Mouse (Mus musculus) embryonic fibroblast, embryonic 13.5 days (primary cell): ENCODE data around the gene Isoc2a.

Experiments used
- CTCF ChIP-seq: IDR thresholded peaks from 2 replicates; pipeline ENCODE4 v1.5.1; 2011; ENCODE audit warnings: mild to moderate bottlenecking, control low read depth, low read length, moderate library complexity, borderline replicate concordance; ENCODE audit not compliant: insufficient read depth
- POLR2A ChIP-seq: IDR thresholded peaks from 2 replicates; pipeline ENCODE4 v1.6.1; 2011; ENCODE audit warnings: low read depth, mild to moderate bottlenecking, control low read depth, low read length, moderate library complexity

DNA sequence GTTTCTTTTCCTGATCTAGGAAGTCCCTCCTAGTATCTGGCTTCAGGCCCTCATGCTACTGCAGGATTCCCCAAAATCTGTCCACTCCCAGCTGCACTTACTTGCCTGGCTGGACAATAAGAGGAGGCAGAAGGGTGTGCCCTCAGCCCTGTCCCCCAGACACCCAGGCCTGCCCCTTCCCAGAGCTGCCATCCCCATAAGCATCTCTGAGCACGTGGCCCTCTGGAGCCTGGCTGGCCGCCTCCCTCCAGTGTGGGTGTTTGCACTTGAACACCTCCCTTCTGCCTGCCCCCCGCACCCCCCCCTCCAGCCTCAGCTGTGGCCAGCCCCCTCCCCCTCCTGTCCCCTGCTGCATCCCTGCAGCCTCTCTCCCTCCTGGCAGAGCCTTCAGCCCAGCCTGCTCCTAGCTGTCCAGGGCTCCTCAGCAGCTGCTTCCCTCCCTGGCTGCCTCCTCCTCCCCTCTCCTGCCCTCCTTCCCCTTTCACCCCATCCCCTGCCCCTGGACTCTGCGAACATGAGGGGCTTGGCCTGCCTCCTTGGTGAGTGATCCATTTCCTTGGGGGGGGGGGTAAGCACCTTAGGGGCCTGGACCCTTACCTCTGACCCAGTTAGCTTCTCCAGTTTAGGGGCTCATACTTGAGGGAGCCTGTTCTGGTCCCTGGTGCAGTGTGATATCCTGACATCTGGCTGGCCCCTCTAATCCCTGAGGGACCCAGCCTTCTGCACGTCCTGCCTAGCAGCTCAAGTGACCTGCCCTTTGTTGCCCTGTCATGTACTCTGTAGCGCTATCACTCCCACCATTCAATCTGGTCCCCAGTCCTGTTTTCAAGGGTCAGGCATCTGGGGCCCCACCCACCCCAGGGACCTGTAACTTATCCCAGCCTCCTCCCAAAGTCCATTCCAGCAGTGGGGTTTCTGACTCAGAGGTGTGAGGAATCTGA is 48.8 kb downstream of the Isoc2a start, which contains the start of gene Ssc5d:
- TF ChIP-seq CTCF (no peak), POLR2A (peak; percentile 57)
